Mouse (Mus musculus) intestine, embryonic 14.5 days (tissue): ENCODE data around the gene Sema4b. TPM values are rescaled to one million over a fixed set of nuclear protein-coding genes. Genes with fewer than 3 reads are reported as not detected.
A peak's percentile ranks its signal among the peaks of the same experiment; 100 is the strongest.

Experiments
- ATAC-seq: fragments of 200-750 bp; cut with Nextera tagmentation; replicated peaks from 2 replicates; pipeline ENCODE4 v1.8.0; 2017; ENCODE audit warnings: low read depth, moderate number of reproducible peaks, moderate TSS enrichment, moderate library complexity; ENCODE audit not compliant: low FRiP score, low TSS enrichment
- DNase-seq: peaks from one replicate; pipeline ENCODE4 v3.0.0-alpha.2; 2018; ENCODE audit warnings: low spot score
- H3K27ac ChIP-seq: fragments of 300-500 bp; sonication (generic); 2 replicates; pipeline ENCODE4 v1.5.1; 2014; ENCODE audit warnings: low read depth, mild to moderate bottlenecking, control low read depth
- H3K27me3 ChIP-seq: fragments of 300-500 bp; sonication (generic); replicated peaks from 2 replicates; pipeline ENCODE4 v1.6.1; 2014; ENCODE audit warnings: low read length, control low read depth; ENCODE audit not compliant: control insufficient read depth, insufficient read depth
- H3K36me3 ChIP-seq: fragments of 300-500 bp; sonication (generic); 2 replicates; pipeline ENCODE4 v1.6.1; 2014; ENCODE audit warnings: low read length, control low read depth; ENCODE audit not compliant: control insufficient read depth, insufficient read depth
- H3K4me1 ChIP-seq: fragments of 300-500 bp; sonication (generic); replicated peaks from 2 replicates; pipeline ENCODE4 v1.6.1; 2014; ENCODE audit warnings: low read length, control low read depth, mixed read lengths; ENCODE audit not compliant: control insufficient read depth, insufficient read depth
- H3K4me2 ChIP-seq: fragments of 300-500 bp; sonication (generic); 2 replicates; pipeline ENCODE4 v1.6.1; 2014; ENCODE audit warnings: low read length
- H3K4me3 ChIP-seq: fragments of 300-500 bp; sonication (generic); 2 replicates; pipeline ENCODE4 v1.5.1; 2014; ENCODE audit warnings: low read depth, low read length, control low read depth, mixed read lengths
- H3K9ac ChIP-seq: fragments of 300-500 bp; sonication (generic); 2 replicates; pipeline ENCODE4 v1.6.1; 2014; ENCODE audit warnings: mild to moderate bottlenecking, low read length
- H3K9me3 ChIP-seq: fragments of 300-500 bp; sonication (generic); 2 replicates; pipeline ENCODE4 v1.6.1; 2016; ENCODE audit warnings: low read length, control low read depth; ENCODE audit not compliant: control insufficient read depth
- WGBS: fragments of 180-500 bp; shearing (Covaris S2); extraction: QIAGEN DNeasy Blood & Tissue Kit; methylation state at CpG from one replicate; pipeline ENCODE4 v1.1.7; 2014; 5-methylcytosine and 5-hydroxymethylcytosine counted together
- polyA plus RNA-seq: library from polyadenylated mRNA; unstranded; fragments of >200 nt; fragmentation: Nextera tagmentation; extraction: Ambion mirVana; gene quantifications from 2 replicates; pipeline ENCODE4 v1.2.1, GENCODE M21; 2014

Gene Sema4b
- polyA plus RNA-seq, 1 experiment from 2014 or later = 15.9 TPM

DNA sequence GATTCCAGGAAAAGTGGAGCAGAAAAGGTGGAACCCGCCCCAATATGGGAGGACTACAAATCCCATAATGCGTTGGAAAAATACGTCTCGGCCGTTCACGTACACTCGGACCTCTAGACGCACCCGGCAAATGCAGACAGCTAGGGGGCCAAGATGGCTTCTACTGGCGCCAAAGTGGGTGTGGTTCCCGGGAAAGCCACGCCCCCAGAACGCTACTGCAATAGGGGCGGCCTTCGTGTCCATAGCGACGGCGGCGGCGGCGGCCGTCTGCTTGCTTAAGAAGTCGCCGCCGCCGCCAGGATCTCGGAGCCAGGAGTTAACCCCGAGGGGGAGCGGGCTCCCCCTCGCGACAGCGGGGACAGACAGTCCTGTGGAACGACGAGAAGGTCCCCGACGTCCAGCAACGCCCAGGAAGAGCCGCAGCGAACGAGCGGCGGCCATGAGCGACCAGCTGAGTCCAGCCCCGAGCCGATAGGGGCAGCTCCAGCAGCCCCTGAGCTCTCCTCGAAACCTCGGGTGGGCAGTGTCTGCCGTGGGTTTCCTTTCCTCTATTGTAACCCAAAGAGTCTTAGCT is 59.6 kb downstream of the Sema4b start, which contains the start of gene Ttll13:
Ttll13 (plus strand) TSS at position 229 of the 574 bp plus-strand sequence.
- ATAC-seq (peak; percentile 96), DNase-seq (peak; percentile 97)
- H3K36me3 ChIP-seq = no peaks in the 10 kb centered on the region
- WGBS = under 1% methylated on average over 48 of the region's 48 CpGs
- peaks cover 3% of the 10 kb centered on the region; the same call in 1 of the 2 replicates for H3K4me1 ChIP-seq
- peak within 1 kb of the TSS; percentile 50 for H3K9ac ChIP-seq
- no peaks in the 10 kb centered on the region for H3K9me3 ChIP-seq
- H3K27me3 ChIP-seq = no peaks in the 10 kb centered on the region
- peak within 1 kb of the TSS; percentile 52 for H3K4me3 ChIP-seq
- H3K27ac ChIP-seq = peak within 1 kb of the TSS; percentile 65
- H3K4me2 ChIP-seq = peak within 1 kb of the TSS; percentile 58

DNA sequence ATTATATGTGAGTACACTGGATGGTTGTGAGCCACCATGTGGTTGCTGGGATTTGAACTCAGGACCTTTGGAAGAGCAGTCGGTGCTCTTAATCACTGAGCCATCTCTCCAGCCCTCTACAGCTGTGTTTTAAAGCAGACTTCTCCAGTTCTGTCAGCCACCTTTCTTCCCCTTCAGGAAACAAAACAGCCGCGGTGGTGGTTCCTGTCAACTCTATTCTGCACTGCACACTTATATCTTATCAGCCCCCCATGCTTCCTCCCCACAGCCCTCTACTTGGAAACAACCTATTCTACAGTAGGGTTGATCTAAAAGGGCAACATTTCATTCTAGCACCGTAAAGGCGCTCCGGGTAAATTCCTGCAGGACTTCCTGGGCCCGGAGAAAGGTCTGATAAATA is 60.2 kb downstream of the Sema4b start:
- no peak for DNase-seq
- peak overlapping the region; percentile 58 for H3K4me2 ChIP-seq
- H3K4me3 ChIP-seq = peak overlapping the region; percentile 52
- H3K36me3 ChIP-seq = no peaks in the 10 kb centered on the region
- ATAC-seq = no peak
- no peaks in the 10 kb centered on the region for H3K27me3 ChIP-seq
- no peak overlapping the region for H3K27ac ChIP-seq
- peaks cover 3% of the 10 kb centered on the region; the same call in 1 of the 2 replicates for H3K4me1 ChIP-seq
- H3K9me3 ChIP-seq = no peaks in the 10 kb centered on the region
- no peak overlapping the region for H3K9ac ChIP-seq
- WGBS = 30% methylated on average over 7 of the region's 7 CpGs

DNA sequence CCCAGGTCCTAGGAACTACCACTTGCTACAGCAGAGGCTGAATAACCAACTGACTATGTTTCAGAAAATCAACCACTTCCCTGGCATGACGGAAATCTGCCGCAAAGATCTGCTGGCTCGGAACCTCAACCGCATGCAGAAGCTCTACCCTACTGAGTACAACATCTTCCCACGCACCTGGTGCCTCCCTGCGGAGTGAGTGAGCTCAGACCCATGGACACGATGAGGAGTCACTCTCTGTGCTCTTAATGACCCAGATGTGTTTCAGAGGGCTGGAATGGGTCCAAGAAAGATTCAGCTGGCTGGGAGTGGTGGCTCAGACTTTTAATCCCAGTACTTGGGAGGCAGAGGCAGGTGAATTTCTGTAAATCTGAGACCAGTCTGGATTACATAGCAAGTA is 65.8 kb downstream of the Sema4b start:
- WGBS = 77% methylated on average over 7 of the region's 7 CpGs
- Histone ChIP-seq H3K4me2 (no peak overlapping the region), H3K9ac (no peak overlapping the region), H3K27me3 (no peaks in the 10 kb centered on the region), H3K27ac (no peak overlapping the region), H3K36me3 (no peaks in the 10 kb centered on the region), H3K9me3 (no peaks in the 10 kb centered on the region), H3K4me1 (no peaks in the 10 kb centered on the region), H3K4me3 (no peak overlapping the region)
- DNase-seq = no peak
- ATAC-seq = no peak

GRCm38 (mm10) chr7:80252886-80253285 is 66.2 kb downstream of the Sema4b start:
- H3K4me3 ChIP-seq = no peak overlapping the region
- DNase-seq (no peak), ATAC-seq (no peak)
- H3K9me3 ChIP-seq = no peaks in the 10 kb centered on the region
- H3K4me2 ChIP-seq = no peak overlapping the region
- H3K9ac ChIP-seq = no peak overlapping the region
- H3K27me3 ChIP-seq = no peaks in the 10 kb centered on the region
- WGBS = 78% methylated on average over 11 of the region's 11 CpGs
- no peaks in the 10 kb centered on the region for H3K4me1 ChIP-seq
- H3K36me3 ChIP-seq = no peaks in the 10 kb centered on the region
- no peak overlapping the region for H3K27ac ChIP-seq

GRCm38 (mm10) chr7:80255981-80256380 is 69.3 kb downstream of the Sema4b start:
- no peak for ATAC-seq
- DNase-seq = no peak
- no peaks in the 10 kb centered on the region for H3K4me1 ChIP-seq
- no peaks in the 10 kb centered on the region for H3K36me3 ChIP-seq
- no peak overlapping the region for H3K4me3 ChIP-seq
- H3K4me2 ChIP-seq = no peak overlapping the region
- no peak overlapping the region for H3K27ac ChIP-seq
- H3K27me3 ChIP-seq = no peaks in the 10 kb centered on the region; the same call in 1 of the 2 replicates
- no peaks in the 10 kb centered on the region for H3K9me3 ChIP-seq
- no peak overlapping the region for H3K9ac ChIP-seq
- 77% methylated on average over 2 of the region's 2 CpGs for WGBS

- Histone ChIP-seq H3K4me3 (no peak overlapping the region), H3K4me1 (peaks cover 8% of the 10 kb centered on the region; the same call in 1 of the 2 replicates), H3K27me3 (no peaks in the 10 kb centered on the region; the same call in 1 of the 2 replicates), H3K4me2 (no peak overlapping the region), H3K9me3 (no peaks in the 10 kb centered on the region), H3K9ac (no peak overlapping the region), H3K36me3 (no peaks in the 10 kb centered on the region), H3K27ac (no peak overlapping the region)
- WGBS = 72% methylated on average over 2 of the region's 2 CpGs
- DNase-seq (no peak), ATAC-seq (no peak)
These were observed 71.1 kb downstream of the Sema4b start for GRCm38 (mm10) chr7:80257706-80258105.

DNA sequence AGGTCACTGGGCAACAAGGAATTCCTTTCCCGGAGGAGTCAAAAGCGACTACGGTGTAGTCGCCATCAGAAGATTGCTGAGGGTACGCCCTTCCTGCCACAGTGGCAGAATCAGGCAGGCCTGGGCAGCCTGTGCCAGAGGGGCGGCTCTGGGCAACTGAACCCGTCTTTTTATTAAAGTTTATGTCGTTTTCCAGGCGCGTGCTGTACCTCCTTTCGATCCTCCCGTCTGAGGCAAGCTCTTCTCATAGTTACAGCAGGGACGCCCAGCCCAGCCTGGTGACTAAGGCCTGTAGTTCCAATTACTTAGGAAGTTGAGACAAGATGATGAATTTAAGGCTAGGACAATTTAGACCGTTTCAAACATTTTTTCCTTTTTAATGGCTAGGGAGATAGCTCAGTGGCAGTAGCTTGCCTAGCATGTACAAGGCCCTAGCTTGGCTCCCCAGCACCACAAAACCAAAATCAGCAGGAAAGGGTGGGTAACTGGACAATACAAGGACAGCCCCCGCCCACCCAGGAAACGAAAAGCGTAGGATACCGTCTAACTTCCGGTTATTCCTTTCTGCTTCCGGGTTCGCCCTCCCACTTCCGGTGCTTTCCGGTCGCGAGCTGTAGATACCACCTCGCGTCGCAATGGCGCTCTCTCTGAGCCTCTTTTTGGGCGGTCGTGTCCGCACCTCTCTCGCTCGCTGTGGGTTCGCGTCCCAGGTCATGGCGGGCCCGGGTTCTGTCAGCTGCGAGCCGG is 74.2 kb downstream of the Sema4b start, which contains the start of gene Ngrn:
Ngrn (plus strand) TSS at position 591 of the 747 bp plus-strand sequence.
- Histone ChIP-seq H3K9me3 (no peaks in the 10 kb centered on the region), H3K27me3 (no peaks in the 10 kb centered on the region; the same call in 1 of the 2 replicates), H3K4me2 (peak within 1 kb of the TSS; percentile 98), H3K4me3 (peak within 1 kb of the TSS; percentile 97), H3K27ac (peak within 1 kb of the TSS; percentile 79), H3K4me1 (peaks cover 8% of the 10 kb centered on the region; the same call in 1 of the 2 replicates), H3K36me3 (peaks cover 20% of the 10 kb centered on the region), H3K9ac (peak within 1 kb of the TSS; percentile 87)
- DNase-seq = peak; percentile 91
- WGBS = 27% methylated on average over 40 of the region's 40 CpGs
- peak; percentile 86 for ATAC-seq

DNA sequence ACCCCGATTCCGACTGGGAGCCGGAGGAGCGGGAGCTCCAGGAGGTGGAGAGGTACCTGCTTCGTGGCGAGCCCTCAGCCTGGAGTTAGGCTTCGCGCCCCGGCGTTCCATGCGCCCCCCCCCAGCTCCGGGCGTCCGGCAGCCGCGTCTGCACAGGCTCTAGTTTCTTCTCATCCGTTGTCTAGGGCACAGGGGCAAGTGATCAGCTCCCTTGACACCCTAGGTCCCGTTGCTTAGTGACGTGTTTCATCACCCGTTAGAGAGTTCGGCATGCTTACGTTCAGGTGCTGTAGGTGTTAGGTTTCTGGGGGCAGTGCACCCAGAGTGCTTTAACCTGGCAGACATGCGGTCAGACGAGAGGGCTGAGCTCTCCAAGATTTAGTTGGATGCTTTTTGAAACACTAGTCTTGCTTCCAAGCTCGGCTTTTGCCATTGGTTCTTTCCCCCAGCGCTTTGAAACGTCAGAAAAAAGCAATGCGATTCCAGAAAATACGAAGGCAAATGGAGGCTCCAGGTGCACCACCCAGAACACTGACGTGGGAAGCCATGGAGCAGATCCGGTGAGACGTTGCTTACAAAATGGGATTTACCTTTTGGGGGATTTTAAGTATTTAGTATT is 74.8 kb downstream of the Sema4b start:
- no peaks in the 10 kb centered on the region; the same call in 1 of the 2 replicates for H3K27me3 ChIP-seq
- ATAC-seq (peak; percentile 74), DNase-seq (no peak)
- peaks cover 27% of the 10 kb centered on the region for H3K36me3 ChIP-seq
- peak overlapping the region; percentile 98 for H3K4me2 ChIP-seq
- WGBS = under 1% methylated on average over 32 of the region's 32 CpGs
- no peaks in the 10 kb centered on the region for H3K9me3 ChIP-seq
- H3K9ac ChIP-seq = peak overlapping the region; percentile 87
- H3K4me3 ChIP-seq = peak overlapping the region; percentile 97
- H3K27ac ChIP-seq = peak overlapping the region; percentile 79
- H3K4me1 ChIP-seq = peaks cover 8% of the 10 kb centered on the region; the same call in 1 of the 2 replicates
